Mouse (Mus musculus): Measurements from ENCODE around the gene Cemip. TPM values are rescaled to one million over a fixed set of nuclear protein-coding genes. Genes with fewer than 3 reads are reported as not detected.

The Cemip gene
- polyA plus RNA-seq, 1 experiment from 2014 or later = 0.17 TPM

GRCm38 (mm10) chr7:84102589-84102988 is 16.3 kb upstream of the Cemip start:
- H3K36me3 ChIP-seq (ENCODE audit: insufficient read depth, low read length) = no peaks in the 10 kb centered on the region
- H3K4me1 ChIP-seq (replicated peaks; ENCODE audit: insufficient read depth, low read length) = no peaks in the 10 kb centered on the region
- TF ChIP-seq CTCF (IDR thresholded peaks at IDR 0.05; ENCODE audit: low read depth) = no peak
- no peaks in the 10 kb centered on the region for H3K9me3 ChIP-seq (replicated peaks; ENCODE audit: low read length)
- no peak for ATAC-seq (replicated peaks; ENCODE audit: low FRiP score, low read depth)
- H3K4me3 ChIP-seq (replicated peaks; ENCODE audit: low read depth, low read length) = no peak overlapping the region
- no peak for DNase-seq (ENCODE audit: low spot score)
- H3K9ac ChIP-seq (ENCODE audit: low read depth, low read length) = no peak overlapping the region
- H3K27me3 ChIP-seq (ENCODE audit: insufficient read depth, low read length) = no peaks in the 10 kb centered on the region
- 98% methylated on average over 1 of the region's 1 CpGs for WGBS
- no peak overlapping the region for H3K4me2 ChIP-seq (ENCODE audit: low read length)
- no peak overlapping the region for H3K27ac ChIP-seq

- no peak overlapping the region for H3K9ac ChIP-seq (ENCODE audit: low read depth, low read length)
- no peak for TF ChIP-seq CTCF (IDR thresholded peaks at IDR 0.05; ENCODE audit: low read depth)
- H3K36me3 ChIP-seq (ENCODE audit: insufficient read depth, low read length) = no peaks in the 10 kb centered on the region
- H3K27ac ChIP-seq = no peak overlapping the region
- H3K27me3 ChIP-seq (ENCODE audit: insufficient read depth, low read length) = no peaks in the 10 kb centered on the region
- H3K9me3 ChIP-seq (replicated peaks; ENCODE audit: low read length) = no peaks in the 10 kb centered on the region
- no peak overlapping the region for H3K4me2 ChIP-seq (ENCODE audit: low read length)
- no peak for DNase-seq (ENCODE audit: low spot score)
- 74% methylated on average over 3 of the region's 3 CpGs for WGBS
- ATAC-seq (replicated peaks; ENCODE audit: low FRiP score, low read depth) = no peak
- H3K4me3 ChIP-seq (replicated peaks; ENCODE audit: low read depth, low read length) = no peak overlapping the region
- H3K4me1 ChIP-seq (replicated peaks; ENCODE audit: insufficient read depth, low read length) = no peaks in the 10 kb centered on the region
These were observed 14.4 kb upstream of the Cemip start for GRCm38 (mm10) chr7:84100672-84101071.

DNA sequence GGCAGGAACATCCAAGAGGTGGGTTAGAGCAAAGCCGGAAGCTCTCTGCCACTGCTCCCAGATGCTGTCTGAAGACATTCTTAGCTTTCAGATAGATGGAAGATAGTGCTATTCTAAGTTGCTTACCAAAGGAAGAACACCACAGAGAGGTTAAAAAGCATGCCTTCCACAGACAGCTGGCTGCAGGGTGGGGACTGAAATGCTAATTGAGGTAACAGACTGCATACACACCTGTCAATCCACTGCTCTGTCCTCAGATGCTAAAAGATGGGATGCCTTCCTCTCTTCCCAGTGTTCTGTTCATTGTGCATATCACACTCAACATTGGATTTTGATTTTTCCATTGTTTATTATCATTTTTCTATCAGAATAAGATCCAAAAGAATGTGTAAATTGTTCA is 11.8 kb upstream of the Cemip start:
- H3K9ac ChIP-seq (ENCODE audit: low read depth, low read length) = no peak overlapping the region
- H3K4me2 ChIP-seq (ENCODE audit: low read length) = no peak overlapping the region
- no peak for TF ChIP-seq CTCF (IDR thresholded peaks at IDR 0.05; ENCODE audit: low read depth)
- WGBS = 85% methylated on average over 1 of the region's 1 CpGs
- DNase-seq (ENCODE audit: low spot score) (no peak), ATAC-seq (replicated peaks; ENCODE audit: low FRiP score, low read depth) (no peak)
- no peaks in the 10 kb centered on the region for H3K36me3 ChIP-seq (ENCODE audit: insufficient read depth, low read length)
- no peak overlapping the region for H3K27ac ChIP-seq
- no peak overlapping the region for H3K4me3 ChIP-seq (replicated peaks; ENCODE audit: low read depth, low read length)
- no peaks in the 10 kb centered on the region for H3K27me3 ChIP-seq (ENCODE audit: insufficient read depth, low read length)
- no peaks in the 10 kb centered on the region for H3K9me3 ChIP-seq (replicated peaks; ENCODE audit: low read length)
- H3K4me1 ChIP-seq (replicated peaks; ENCODE audit: insufficient read depth, low read length) = no peaks in the 10 kb centered on the region

DNA sequence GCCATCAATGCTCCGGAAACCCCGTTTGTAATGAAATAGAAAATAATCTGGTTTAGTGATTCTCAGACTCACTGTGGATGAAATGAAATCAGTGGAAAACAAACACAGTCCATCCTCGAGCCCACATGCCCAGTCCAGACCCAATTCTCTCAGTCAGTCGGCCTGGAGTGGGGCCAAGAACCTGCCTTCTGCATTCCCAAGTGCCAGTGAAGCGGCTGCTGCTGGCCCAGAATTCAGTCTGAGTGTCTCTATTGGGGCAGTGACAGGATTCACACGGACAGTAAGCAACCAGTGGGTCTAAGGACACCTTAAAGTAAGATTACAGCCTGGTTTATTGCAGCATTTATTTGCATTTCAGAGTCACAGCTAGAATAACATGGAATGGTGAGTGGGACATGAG is 10.2 kb upstream of the Cemip start:
- H3K27me3 ChIP-seq (ENCODE audit: insufficient read depth, low read length) = no peaks in the 10 kb centered on the region
- no peak for TF ChIP-seq CTCF (IDR thresholded peaks at IDR 0.05; ENCODE audit: low read depth)
- no peaks in the 10 kb centered on the region for H3K36me3 ChIP-seq (ENCODE audit: insufficient read depth, low read length)
- no peak for ATAC-seq (replicated peaks; ENCODE audit: low FRiP score, low read depth)
- H3K9me3 ChIP-seq (replicated peaks; ENCODE audit: low read length) = no peaks in the 10 kb centered on the region
- H3K4me1 ChIP-seq (replicated peaks; ENCODE audit: insufficient read depth, low read length) = no peaks in the 10 kb centered on the region
- no peak overlapping the region for H3K4me2 ChIP-seq (ENCODE audit: low read length)
- no peak for DNase-seq (ENCODE audit: low spot score)
- WGBS = 66% methylated on average over 6 of the region's 6 CpGs
- no peak overlapping the region for H3K4me3 ChIP-seq (replicated peaks; ENCODE audit: low read depth, low read length)
- H3K9ac ChIP-seq (ENCODE audit: low read depth, low read length) = no peak overlapping the region
- no peak overlapping the region for H3K27ac ChIP-seq

DNA sequence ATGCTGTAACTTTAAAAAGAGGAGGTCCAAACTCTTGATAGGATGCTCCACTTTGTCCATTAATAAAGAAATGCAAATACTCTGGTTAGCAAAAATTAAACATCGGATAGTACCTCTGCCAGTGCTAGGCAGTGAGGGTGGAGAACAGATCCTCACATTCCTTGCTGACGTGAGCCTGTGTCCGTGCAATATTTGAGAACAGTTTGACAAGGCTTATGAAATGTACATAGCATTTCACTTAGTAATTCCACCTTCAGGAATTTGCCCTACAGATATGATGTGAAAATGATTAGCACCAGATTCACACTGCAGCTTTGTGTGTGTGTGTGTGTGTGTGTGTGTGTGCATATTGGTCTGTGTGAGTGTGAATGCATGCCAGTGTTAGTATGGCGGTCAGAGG is 4.5 kb upstream of the Cemip start:
- no peak overlapping the region for H3K4me2 ChIP-seq (ENCODE audit: low read length)
- DNase-seq (ENCODE audit: low spot score) = no peak
- H3K4me1 ChIP-seq (replicated peaks; ENCODE audit: insufficient read depth, low read length) = 0 out of 2 replicates have a peak, but pooled peaks cover under 1% of the 10 kb centered on the region
- TF ChIP-seq CTCF (IDR thresholded peaks at IDR 0.05; ENCODE audit: low read depth) = no peak
- H3K27ac ChIP-seq = no peak overlapping the region
- no peaks in the 10 kb centered on the region for H3K9me3 ChIP-seq (replicated peaks; ENCODE audit: low read length)
- WGBS = 82% methylated on average over 4 of the region's 4 CpGs
- H3K36me3 ChIP-seq (ENCODE audit: insufficient read depth, low read length) = no peaks in the 10 kb centered on the region
- 0 out of 2 replicates have a peak, but pooled peaks cover 4% of the 10 kb centered on the region for H3K27me3 ChIP-seq (ENCODE audit: insufficient read depth, low read length)
- no peak for ATAC-seq (replicated peaks; ENCODE audit: low FRiP score, low read depth)
- no peak overlapping the region for H3K4me3 ChIP-seq (replicated peaks; ENCODE audit: low read depth, low read length)
- no peak overlapping the region for H3K9ac ChIP-seq (ENCODE audit: low read depth, low read length)

GRCm38 (mm10) chr7:84089777-84090176 is 3.5 kb upstream of the Cemip start:
- Histone ChIP-seq H3K4me1 (replicated peaks; ENCODE audit: insufficient read depth, low read length) (0 out of 2 replicates have a peak, but pooled peaks cover 8% of the 10 kb centered on the region), H3K27me3 (ENCODE audit: insufficient read depth, low read length) (peaks cover 13% of the 10 kb centered on the region), H3K36me3 (ENCODE audit: insufficient read depth, low read length) (no peaks in the 10 kb centered on the region), H3K27ac (no peak overlapping the region), H3K9me3 (replicated peaks; ENCODE audit: low read length) (no peaks in the 10 kb centered on the region), H3K4me2 (ENCODE audit: low read length) (no peak overlapping the region), H3K4me3 (replicated peaks; ENCODE audit: low read depth, low read length) (no peak overlapping the region), H3K9ac (ENCODE audit: low read depth, low read length) (no peak overlapping the region)
- ATAC-seq (replicated peaks; ENCODE audit: low FRiP score, low read depth) (no peak), DNase-seq (ENCODE audit: low spot score) (peak; percentile 30)
- TF ChIP-seq CTCF (IDR thresholded peaks at IDR 0.05; ENCODE audit: low read depth) = peak; percentile 70
- WGBS = 14% methylated on average over 1 of the region's 1 CpGs

DNA sequence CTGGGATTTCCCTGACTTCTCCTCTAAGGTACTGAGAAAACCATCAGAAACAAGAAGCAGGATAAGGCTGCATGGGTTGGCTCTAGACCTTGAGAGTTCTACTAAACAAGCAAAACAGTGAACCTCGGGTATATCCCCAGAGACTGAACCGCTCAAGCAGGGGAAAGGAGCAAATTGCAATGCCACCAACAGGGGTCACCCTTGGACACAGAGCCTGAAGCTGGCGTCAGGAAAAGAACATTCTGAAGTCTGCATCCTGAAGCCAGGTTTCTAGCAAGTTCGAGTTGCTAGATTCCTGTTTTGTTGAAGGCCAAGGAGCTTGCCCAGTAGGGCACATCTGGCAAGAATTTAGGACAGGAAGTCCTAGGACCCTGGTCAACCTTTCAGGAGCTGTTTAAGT is 2.7 kb upstream of the Cemip start:
- Histone ChIP-seq H3K4me3 (replicated peaks; ENCODE audit: low read depth, low read length) (no peak overlapping the region), H3K27me3 (ENCODE audit: insufficient read depth, low read length) (peaks cover 13% of the 10 kb centered on the region), H3K27ac (no peak overlapping the region), H3K4me2 (ENCODE audit: low read length) (no peak overlapping the region), H3K36me3 (ENCODE audit: insufficient read depth, low read length) (no peaks in the 10 kb centered on the region), H3K4me1 (replicated peaks; ENCODE audit: insufficient read depth, low read length) (0 out of 2 replicates have a peak, but pooled peaks cover 8% of the 10 kb centered on the region), H3K9me3 (replicated peaks; ENCODE audit: low read length) (no peaks in the 10 kb centered on the region), H3K9ac (ENCODE audit: low read depth, low read length) (no peak overlapping the region)
- no peak for ATAC-seq (replicated peaks; ENCODE audit: low FRiP score, low read depth)
- peak; percentile 89 for DNase-seq (ENCODE audit: low spot score)
- WGBS = 5% methylated on average over 4 of the region's 4 CpGs
- peak; percentile 88 for TF ChIP-seq CTCF (IDR thresholded peaks at IDR 0.05; ENCODE audit: low read depth)

All from kidney, postnatal 0 days (tissue).